Mouse (Mus musculus): Measurements from ENCODE around the gene Tlx3. TPM values are rescaled to one million over a fixed set of nuclear protein-coding genes. Genes with fewer than 3 reads are reported as not detected.

Gene Tlx3
- polyA plus RNA-seq (2012; rRNA removed): 9.6 and 13.2 TPM in 2 replicates

DNA sequence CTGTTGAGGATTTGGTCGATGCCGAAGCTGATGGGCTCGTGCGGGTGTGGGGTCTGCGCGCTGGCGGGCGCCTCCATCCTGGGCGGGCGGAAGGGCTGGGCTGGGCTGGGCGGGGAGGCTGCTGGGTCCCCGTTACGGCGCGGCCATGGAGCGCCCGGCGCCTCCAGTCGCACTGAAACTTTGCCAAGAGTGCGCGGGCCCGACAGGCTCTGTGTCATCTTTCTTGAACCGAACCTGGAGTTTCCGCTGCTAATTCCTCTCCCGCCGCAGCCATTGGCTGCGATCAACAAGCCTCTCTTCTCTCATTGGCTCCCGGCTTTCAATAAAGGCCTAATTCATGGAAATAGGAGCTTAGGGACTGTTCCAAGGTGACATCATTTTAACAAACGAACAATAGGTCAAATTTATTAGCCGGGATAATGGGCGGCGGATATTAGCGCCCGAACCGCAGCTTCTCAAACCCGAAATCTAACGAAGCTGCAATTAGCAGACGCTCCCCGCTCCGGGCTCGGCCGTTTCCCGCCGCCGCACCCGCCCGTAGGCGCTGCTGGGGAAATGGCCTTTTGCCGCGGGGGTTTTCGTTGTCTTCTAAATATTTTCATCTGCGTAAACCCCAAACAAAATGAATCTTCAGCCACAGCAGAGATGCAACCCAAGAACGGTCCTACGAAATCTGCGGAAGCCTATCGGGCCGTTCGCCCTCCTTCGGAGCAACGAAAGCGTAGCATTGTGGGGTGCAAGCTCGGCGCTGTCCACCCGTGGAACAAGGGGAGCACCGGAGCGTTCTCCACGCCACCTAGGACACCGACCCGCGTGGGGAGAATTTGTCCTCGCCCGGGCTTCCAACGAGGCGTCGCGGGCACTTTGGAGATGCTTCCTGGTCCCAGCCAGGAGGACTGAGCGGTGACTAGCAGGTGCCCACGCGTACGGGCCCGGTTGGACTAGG, at the start of gene Tlx3:
Gene Tlx3 (minus strand): TSS at position 207 of the 946 bp plus-strand sequence.

DNA sequence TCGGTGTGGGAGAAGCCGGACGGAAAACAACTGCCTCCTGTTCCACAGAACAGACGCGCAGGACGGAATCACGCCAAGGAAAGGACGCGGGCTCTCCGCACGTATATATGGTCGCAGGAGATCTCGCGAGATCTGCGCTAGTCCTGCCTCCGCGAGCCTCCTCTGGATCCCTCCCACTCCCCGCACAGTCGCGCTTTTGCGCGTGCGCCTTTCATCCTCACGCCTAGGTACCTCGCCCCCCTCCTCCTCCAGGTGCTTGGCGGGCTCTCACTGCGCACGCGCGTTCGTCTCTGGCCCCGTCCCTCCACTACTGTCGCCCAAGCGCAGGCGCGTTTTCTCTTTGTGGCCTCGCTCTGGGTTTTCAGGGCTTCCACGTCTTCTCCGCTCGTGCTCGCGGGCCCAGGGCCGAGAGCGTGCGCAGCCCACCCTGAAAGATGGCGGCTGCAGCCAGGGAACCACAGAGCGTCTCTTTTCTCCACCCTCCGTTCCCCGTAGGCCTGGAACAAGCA, 40.3 kb downstream of the Tlx3 start, which contains the start of gene Npm1:
Gene Npm1 (minus strand): TSS at position 209 of the 509 bp plus-strand sequence.

Other genes with a start within 250 kb of the Tlx3 start
- 4.2 and 6.5 TPM in 2 replicates for gene Fgf18, start 56.2 kb downstream of the Tlx3 start, polyA plus RNA-seq (2012; rRNA removed)
- 878 and 907 TPM in 2 replicates for gene Npm1, start 40.4 kb downstream of the Tlx3 start, polyA plus RNA-seq (2012; rRNA removed)
- 0.12 and 0.15 TPM in 2 replicates for gene Gm12117, start 73.1 kb upstream of the Tlx3 start, polyA plus RNA-seq (2012; rRNA removed)